ENCODE assay signal across 12 mouse cellular contexts in the genomic region with DNA sequence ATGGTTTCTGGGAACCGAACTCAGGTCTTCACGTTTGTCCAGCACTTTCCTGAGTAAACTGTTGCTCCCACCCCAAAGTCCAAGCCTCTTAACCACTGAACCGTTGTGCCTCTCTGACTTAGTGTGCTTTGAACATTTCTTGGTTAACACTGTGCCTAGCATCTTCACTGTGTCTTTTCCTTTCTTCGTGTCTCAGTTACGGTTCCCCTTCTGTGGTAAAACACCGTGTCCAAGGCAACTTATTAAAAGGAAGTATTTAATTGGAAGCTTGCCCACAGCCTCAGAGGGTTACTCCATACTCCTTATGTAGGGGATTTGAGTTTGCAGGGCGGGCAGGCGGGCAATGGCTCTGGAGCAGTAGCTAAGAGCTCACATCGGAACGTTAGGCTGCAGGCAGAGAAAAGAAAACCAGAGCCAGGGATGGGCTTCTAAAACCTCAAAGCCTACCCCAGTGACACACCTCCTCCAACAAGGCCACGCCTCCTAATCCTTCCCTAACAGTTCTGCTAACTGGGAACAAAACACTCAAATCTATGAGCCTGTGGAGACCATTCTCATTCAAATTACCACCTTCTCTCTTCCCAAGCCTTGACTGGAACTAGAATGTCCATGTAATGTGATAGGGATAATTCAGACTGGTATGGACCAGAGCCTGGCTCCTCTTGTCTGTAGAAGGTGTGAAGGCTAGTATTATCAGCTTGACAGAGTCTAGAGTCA. TPM values are rescaled to one million over a fixed set of nuclear protein-coding genes. Genes with fewer than 3 reads are reported as not detected.
A peak's percentile ranks its signal among the peaks of the same experiment; 100 is the strongest.
DNase-seq lines count a peak whose midpoint lies in the region; ATAC-seq lines count a peak whose summit lies in the region.
"Had no signal": no experiment of that assay in that cellular context is flagged by ENCODE, and none has a peak within 500 bp of the region (broad histone marks: within the 10 kb centered on the region; RNA-seq: fewer than 3 reads in every experiment).

No protein-coding gene starts in this region.

- no peaks in the 10 kb centered on the region for H3K9me3 ChIP-seq in kidney, embryonic 16.5 days (ENCODE audit: low read length)
- no peaks in the 10 kb centered on the region for H3K9me3 ChIP-seq in heart, embryonic 15.5 days (replicated peaks)
- H3K9me3 ChIP-seq: embryonic facial prominence, embryonic 15.5 days; forebrain, embryonic 15.5 days had no signal

- WGBS in kidney, embryonic 16.5 days, result 91% methylated on average over 11 of the region's 11 CpGs
- WGBS in heart, embryonic 15.5 days, result 85% methylated on average over 11 of the region's 11 CpGs

- H3K4me1 ChIP-seq in kidney, embryonic 16.5 days (ENCODE audit: insufficient read depth, low read length), result peaks cover 22% of the 10 kb centered on the region
- peaks cover 68% of the 10 kb centered on the region for H3K4me1 ChIP-seq in heart, embryonic 15.5 days (replicated peaks)

- H3K36me3 ChIP-seq in kidney, embryonic 16.5 days (ENCODE audit: insufficient read depth, low read length), result peaks cover 17% of the 10 kb centered on the region
- peaks cover 24% of the 10 kb centered on the region for H3K36me3 ChIP-seq in heart, embryonic 15.5 days
- H3K36me3 ChIP-seq: embryonic facial prominence, embryonic 15.5 days had no signal

- no peak overlapping the region for H3K4me3 ChIP-seq in kidney, embryonic 16.5 days (ENCODE audit: low read length)
- no peak overlapping the region for H3K4me3 ChIP-seq in heart, embryonic 15.5 days
- H3K4me3 ChIP-seq: embryonic facial prominence, embryonic 15.5 days; forebrain, embryonic 15.5 days had no signal

- H3K9ac ChIP-seq in kidney, embryonic 16.5 days (replicated peaks; ENCODE audit: low read length), result no peak overlapping the region
- no peak overlapping the region for H3K9ac ChIP-seq in heart, embryonic 15.5 days
- H3K9ac ChIP-seq: embryonic facial prominence, embryonic 15.5 days; forebrain, embryonic 15.5 days had no signal

- H3K4me2 ChIP-seq in kidney, embryonic 16.5 days (replicated peaks; ENCODE audit: low read depth, low read length), result no peak overlapping the region
- H3K4me2 ChIP-seq in heart, embryonic 15.5 days, result no peak overlapping the region
- H3K4me2 ChIP-seq: embryonic facial prominence, embryonic 15.5 days; forebrain, embryonic 15.5 days had no signal

- H3K27ac ChIP-seq in kidney, embryonic 16.5 days (ENCODE audit: low read length), result peak overlapping the region; percentile 37
- H3K27ac ChIP-seq in heart, embryonic 15.5 days, result peak overlapping the region; percentile 34
- H3K27ac ChIP-seq: embryonic facial prominence, embryonic 15.5 days; forebrain, embryonic 15.5 days had no signal

- no peak for ATAC-seq in kidney, embryonic 16.5 days (ENCODE audit: low FRiP score, low TSS enrichment)
- no peak for ATAC-seq in heart, embryonic 15.5 days (replicated peaks; ENCODE audit: insufficient number of reproducible peaks, insufficient read depth, low FRiP score, low read depth)
- ATAC-seq in megakaryocyte, adult 5-6 weeks (ENCODE audit: poor library complexity, severe bottlenecking), result peak; percentile 89
- ATAC-seq: forebrain, embryonic 15.5 days; intestine, embryonic 16.5 days had no signal

- DNase-seq in kidney, postnatal 36 days, result no peak
- DNase-seq in ZHBTc4 (ENCODE audit: low read depth, low spot score), result peak; percentile 74
- DNase-seq in thymus, adult 18-20 months, result no peak
- no peak for DNase-seq in frontal cortex, postnatal 10 days (ENCODE audit: low spot score in 2 of 2)
- DNase-seq: cerebellum, postnatal 10 days had no signal

- no peaks in the 10 kb centered on the region for H3K27me3 ChIP-seq in kidney, embryonic 16.5 days (ENCODE audit: insufficient read depth, low read length)
- no peaks in the 10 kb centered on the region for H3K27me3 ChIP-seq in heart, embryonic 15.5 days
- H3K27me3 ChIP-seq: CH12.LX; embryonic facial prominence, embryonic 15.5 days; forebrain, embryonic 15.5 days had no signal

RNA-seq across cellular contexts. Expression of gene Adam19, which starts 20.8 kb away (rescaled TPM):
- 16.5 and 18.0 TPM in 2 replicates for polyA plus RNA-seq in kidney, embryonic 16.5 days (2015; fragmentation: Nextera tagmentation; extraction: Ambion mirVana)
- polyA plus RNA-seq in heart, embryonic 15.5 days (2015; fragmentation: Nextera tagmentation; extraction: Ambion mirVana), result 19.6 and 26.5 TPM in 2 replicates
- 27.9 and 29.8 TPM in 2 replicates for total RNA-seq in megakaryocyte, adult 5-6 weeks (2015)
- 21.9 and 27.3 TPM in 2 replicates for total RNA-seq in megakaryocyte, adult 5-6 weeks (2017)

RNA-seq across cellular contexts. Expression of gene Gm12166, which starts 24.5 kb away (rescaled TPM):
- 3.4 and 11.5 TPM in 2 replicates for polyA plus RNA-seq in kidney, embryonic 16.5 days (2015; fragmentation: Nextera tagmentation; extraction: Ambion mirVana)
- polyA plus RNA-seq in heart, embryonic 15.5 days (2015; fragmentation: Nextera tagmentation; extraction: Ambion mirVana), result 2.9 and 4.4 TPM in 2 replicates
- total RNA-seq in megakaryocyte, adult 5-6 weeks (2015), result 28.1 and 37.2 TPM in 2 replicates
- 12.4 and 44.5 TPM in 2 replicates for total RNA-seq in megakaryocyte, adult 5-6 weeks (2017)
